Mouse (Mus musculus): ENCODE results near the gene Apba1.

Apba1 gene

GRCm38 (mm10) chr19:23874502-23874901, 115.8 kb downstream of the Apba1 start:
- DNase-seq (ENCODE audit: low spot score in 2 of 2), result no peak

GRCm38 (mm10) chr19:23875819-23876218, 117.1 kb downstream of the Apba1 start:
- no peak for DNase-seq (ENCODE audit: low spot score in 2 of 2)

GRCm38 (mm10) chr19:23879862-23880261, 121.2 kb downstream of the Apba1 start:
- no peak for DNase-seq (ENCODE audit: low spot score in 2 of 2)

GRCm38 (mm10) chr19:23886169-23886568, 127.5 kb downstream of the Apba1 start:
- DNase-seq (ENCODE audit: low spot score in 2 of 2), result no peak

- no peak for DNase-seq (ENCODE audit: low spot score in 2 of 2)
Observed at GRCm38 (mm10) chr19:23891421-23891820, 132.7 kb downstream of the Apba1 start.

- DNase-seq (ENCODE audit: low spot score in 2 of 2), result no peak
Observed at GRCm38 (mm10) chr19:23892633-23893032, 133.9 kb downstream of the Apba1 start.

GRCm38 (mm10) chr19:23893093-23893889, 134.6 kb downstream of the Apba1 start:
- peak; percentile 25 to 53 for DNase-seq (ENCODE audit: low spot score in 2 of 2)

- DNase-seq (ENCODE audit: low spot score in 2 of 2), result no peak
Observed at GRCm38 (mm10) chr19:23893946-23894345, 135.3 kb downstream of the Apba1 start.

GRCm38 (mm10) chr19:23894822-23895221, 136.1 kb downstream of the Apba1 start:
- DNase-seq (ENCODE audit: low spot score in 2 of 2), result no peak

- no peak for DNase-seq (ENCODE audit: low spot score in 2 of 2)
Observed at GRCm38 (mm10) chr19:23896915-23897314, 138.2 kb downstream of the Apba1 start.

- DNase-seq (ENCODE audit: low spot score in 2 of 2), result no peak
Observed at GRCm38 (mm10) chr19:23898501-23898900, 139.8 kb downstream of the Apba1 start.

GRCm38 (mm10) chr19:23901177-23901576, 142.5 kb downstream of the Apba1 start:
- peak; percentile 20 to 24 for DNase-seq (ENCODE audit: low spot score in 2 of 2)

- no peak for DNase-seq (ENCODE audit: low spot score in 2 of 2)
Observed at GRCm38 (mm10) chr19:23901768-23902167, 143.1 kb downstream of the Apba1 start.

GRCm38 (mm10) chr19:23903066-23903465, 144.4 kb downstream of the Apba1 start:
- no peak for DNase-seq (ENCODE audit: low spot score in 2 of 2)

- no peak for DNase-seq (ENCODE audit: low spot score in 2 of 2)
Observed at GRCm38 (mm10) chr19:23904922-23905321, 146.2 kb downstream of the Apba1 start.

GRCm38 (mm10) chr19:23905772-23906171, 147.1 kb downstream of the Apba1 start:
- DNase-seq (ENCODE audit: low spot score in 2 of 2), result no peak

GRCm38 (mm10) chr19:23910345-23910744, 151.7 kb downstream of the Apba1 start:
- DNase-seq (ENCODE audit: low spot score in 2 of 2), result no peak

- no peak for DNase-seq (ENCODE audit: low spot score in 2 of 2)
Observed at GRCm38 (mm10) chr19:23919384-23920219, 160.9 kb downstream of the Apba1 start.

- no peak for DNase-seq (ENCODE audit: low spot score in 2 of 2)
Observed at GRCm38 (mm10) chr19:23920220-23920544, 161.5 kb downstream of the Apba1 start.

GRCm38 (mm10) chr19:23922601-23923000, 163.9 kb downstream of the Apba1 start:
- no peak for DNase-seq (ENCODE audit: low spot score in 2 of 2)

GRCm38 (mm10) chr19:23924057-23924456, 165.4 kb downstream of the Apba1 start:
- DNase-seq (ENCODE audit: low spot score in 2 of 2), result no peak

GRCm38 (mm10) chr19:23924791-23925190, 166.1 kb downstream of the Apba1 start:
- no peak for DNase-seq (ENCODE audit: low spot score in 2 of 2)

GRCm38 (mm10) chr19:23925541-23925940, 166.9 kb downstream of the Apba1 start:
- no peak for DNase-seq (ENCODE audit: low spot score in 2 of 2)
